Mouse (Mus musculus) lung, postnatal 0 days (tissue): Measurements from ENCODE around the gene Foxf2. TPM values are rescaled to one million over a fixed set of nuclear protein-coding genes. Genes with fewer than 3 reads are reported as not detected.

Experiments used
- ATAC-seq: fragments of 200-750 bp; cut with Nextera tagmentation; 2 replicates; pipeline ENCODE4 v1.8.0; 2017; ENCODE audit warnings: moderate library complexity
- DNase-seq: peaks from one replicate; pipeline ENCODE4 v3.0.0-alpha.2; 2016; ENCODE audit warnings: low spot score
- H3K27ac ChIP-seq: fragments of 300-500 bp; sonication (generic); 2 replicates; pipeline ENCODE4 v1.5.1; 2014; ENCODE audit warnings: antibody characterized with exemption, mild to moderate bottlenecking, low read length, mixed read lengths
- H3K27me3 ChIP-seq: fragments of 300-500 bp; sonication (generic); replicated peaks from 2 replicates; pipeline ENCODE4 v1.6.1; 2014; ENCODE audit warnings: low read length, mixed read lengths; ENCODE audit not compliant: insufficient read depth
- H3K36me3 ChIP-seq: fragments of 300-500 bp; sonication (generic); 2 replicates; pipeline ENCODE4 v1.6.1; 2014; ENCODE audit warnings: low read length, mixed read lengths; ENCODE audit not compliant: insufficient read depth
- H3K4me1 ChIP-seq: fragments of 300-500 bp; sonication (generic); 2 replicates; pipeline ENCODE4 v1.6.1; 2014; ENCODE audit warnings: antibody characterized with exemption, low read depth, low read length, mixed read lengths; ENCODE audit not compliant: insufficient read depth
- H3K4me2 ChIP-seq: fragments of 300-500 bp; sonication (generic); replicated peaks from 2 replicates; pipeline ENCODE4 v1.6.1; 2014; ENCODE audit warnings: low read depth, mild to moderate bottlenecking, low read length, moderate library complexity, mixed read lengths
- H3K4me3 ChIP-seq: fragments of 300-500 bp; sonication (generic); 2 replicates; pipeline ENCODE4 v1.5.1; 2014; ENCODE audit warnings: low read depth, low read length
- H3K9ac ChIP-seq: fragments of 300-500 bp; sonication (generic); replicated peaks from 2 replicates; pipeline ENCODE4 v1.6.1; 2014; ENCODE audit warnings: low read depth, mild to moderate bottlenecking
- H3K9me3 ChIP-seq: fragments of 300-500 bp; sonication (generic); 2 replicates; pipeline ENCODE4 v1.6.1; 2016; ENCODE audit warnings: low read length, mixed read lengths
- CTCF ChIP-seq: IDR thresholded peaks from 2 replicates; pipeline ENCODE4 v1.5.1; 2016; ENCODE audit warnings: antibody characterized with exemption, mild to moderate bottlenecking
- EP300 ChIP-seq: IDR thresholded peaks from 2 replicates; pipeline ENCODE4 v1.6.1; 2016; ENCODE audit warnings: antibody characterized with exemption, mild to moderate bottlenecking, control low read depth
- WGBS: fragments of 180-500 bp; shearing (Covaris S2); extraction: QIAGEN DNeasy Blood & Tissue Kit; methylation state at CpG from one replicate; pipeline ENCODE4 v1.1.7; 2014; 5-methylcytosine and 5-hydroxymethylcytosine counted together
- polyA plus RNA-seq: library from polyadenylated mRNA; unstranded; fragments of >200 nt; fragmentation: Nextera tagmentation; extraction: Ambion mirVana; gene quantifications from 2 replicates; pipeline ENCODE4 v1.2.1, GENCODE M21; 2015

Gene Foxf2
- polyA plus RNA-seq: 14.9 and 26.6 TPM in 2 replicates

DNA sequence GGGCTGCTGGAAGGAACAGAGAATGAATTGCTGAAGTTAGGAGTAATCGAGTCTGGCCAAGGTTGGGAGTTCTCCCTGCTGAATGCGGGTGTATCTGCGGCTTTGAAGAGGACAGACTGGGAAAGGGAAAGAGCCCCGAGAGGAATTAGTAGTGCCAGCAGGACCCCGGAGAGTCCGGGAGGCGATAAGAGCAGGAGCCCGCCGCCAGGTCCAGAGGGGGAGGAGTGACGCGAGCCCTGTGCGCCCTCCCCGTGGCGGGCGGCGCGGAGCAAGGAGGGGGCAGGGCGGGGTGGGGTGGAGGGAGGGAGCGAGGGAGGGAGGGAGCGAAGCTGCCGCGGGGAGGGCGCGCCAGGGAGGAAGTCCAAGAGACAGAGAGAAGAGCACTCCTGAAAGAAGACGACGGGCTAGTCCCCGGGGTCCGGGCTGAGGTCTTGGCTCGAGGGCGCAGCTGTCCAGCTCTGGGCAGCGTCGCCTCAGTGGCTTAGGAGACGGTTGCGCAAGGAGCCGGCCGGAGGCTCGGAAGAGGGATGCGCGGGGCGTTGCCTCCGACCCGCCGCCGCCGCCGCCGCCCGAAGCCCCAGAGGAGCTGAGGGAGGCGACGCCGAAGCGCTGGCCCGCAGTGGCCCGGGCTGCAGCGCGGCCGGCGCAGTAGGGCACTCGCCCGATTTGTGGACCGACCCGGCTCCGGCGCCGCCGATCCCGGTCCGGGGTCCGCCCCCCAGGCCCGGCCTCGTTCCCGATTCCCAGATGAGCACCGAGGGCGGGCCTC lies at the start of gene Foxf2:
Foxf2 (plus strand) TSS at position 484 of the 769 bp plus-strand sequence.
- Histone ChIP-seq H3K4me1 (peaks cover 4% of the 10 kb centered on the region), H3K36me3 (no peaks in the 10 kb centered on the region), H3K9ac (peak within 1 kb of the TSS; percentile 63), H3K9me3 (no peaks in the 10 kb centered on the region), H3K27ac (peak within 1 kb of the TSS; percentile 79), H3K4me3 (peak within 1 kb of the TSS; percentile 60), H3K4me2 (peak within 1 kb of the TSS; percentile 63), H3K27me3 (peaks cover 38% of the 10 kb centered on the region)
- under 1% methylated on average over 17 of the region's 74 CpGs for WGBS
- TF ChIP-seq CTCF: no peak
- TF ChIP-seq EP300: no peak
- DNase-seq: peak; percentile 77
- ATAC-seq: peak; percentile 77

DNA sequence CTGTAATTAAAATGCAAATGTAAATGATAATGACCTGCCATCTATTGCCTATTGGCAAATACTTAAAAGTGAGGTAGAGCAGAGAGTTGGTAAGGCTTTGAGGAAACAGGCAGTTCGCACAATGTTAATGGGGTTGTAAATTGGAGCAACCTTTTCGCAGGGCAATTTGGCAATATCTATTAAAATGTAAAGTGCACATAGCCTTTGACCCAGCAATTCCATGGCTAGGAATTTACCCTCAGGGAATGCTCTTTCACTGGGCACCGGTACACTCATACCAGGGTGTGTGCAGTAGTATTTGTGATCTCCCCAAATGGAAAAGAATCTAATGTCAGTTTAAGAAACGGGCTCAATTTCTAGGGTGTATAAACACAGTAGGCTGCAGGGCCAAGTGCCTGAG lies 48.9 kb upstream of the Foxf2 start:
- Histone ChIP-seq H3K9ac (no peak overlapping the region), H3K36me3 (no peaks in the 10 kb centered on the region), H3K4me3 (no peak overlapping the region), H3K27ac (no peak overlapping the region), H3K4me2 (no peak overlapping the region), H3K4me1 (peaks cover 4% of the 10 kb centered on the region; the same call in 1 of the 2 replicates), H3K9me3 (no peaks in the 10 kb centered on the region), H3K27me3 (no peaks in the 10 kb centered on the region)
- ATAC-seq (no peak), DNase-seq (no peak)
- 79% methylated on average over 4 of the region's 4 CpGs for WGBS
- no peak for TF ChIP-seq CTCF

DNA sequence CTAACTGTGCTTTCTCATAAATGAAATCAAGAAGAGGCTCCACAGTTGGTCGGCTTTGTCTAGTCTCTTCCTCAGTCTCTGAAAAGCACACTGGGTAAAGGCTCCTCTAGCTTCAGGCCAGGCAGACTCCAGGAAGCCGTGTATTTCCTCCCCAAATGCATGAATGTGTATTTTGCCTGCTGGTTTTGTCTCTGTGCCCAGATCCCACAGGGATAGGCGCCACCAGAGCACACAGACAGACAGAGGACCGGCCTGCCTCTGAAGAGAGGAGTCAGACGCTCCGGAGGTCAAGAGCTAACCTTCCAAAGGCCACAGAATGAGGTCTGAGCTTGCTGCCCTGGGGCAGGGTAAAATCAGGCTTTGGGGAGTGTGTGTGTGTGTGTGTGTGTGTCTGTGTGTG lies 48.0 kb upstream of the Foxf2 start:
- H3K27ac ChIP-seq: no peak overlapping the region
- WGBS: 17% methylated on average over 6 of the region's 6 CpGs
- DNase-seq: no peak

DNA sequence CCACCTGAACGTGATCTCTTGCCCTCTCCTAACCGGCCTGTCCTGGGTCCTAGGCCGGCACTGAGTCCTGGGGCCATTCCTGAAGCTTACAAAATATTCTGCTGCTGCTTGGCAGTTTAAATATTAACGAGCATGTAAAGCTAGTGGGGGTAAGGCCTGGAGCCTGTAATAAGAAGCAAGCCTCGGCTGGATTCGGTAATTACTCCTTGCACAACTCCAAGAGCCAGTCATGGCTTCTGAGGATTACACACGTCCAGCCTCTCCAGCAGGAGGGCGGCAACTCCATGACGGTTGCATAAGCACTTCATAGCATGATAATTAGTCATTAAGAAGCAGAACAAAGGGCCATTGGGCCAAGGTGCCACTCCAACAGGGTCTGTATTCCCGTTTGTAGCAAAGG lies 47.2 kb upstream of the Foxf2 start:
- Histone ChIP-seq H3K27me3 (no peaks in the 10 kb centered on the region), H3K27ac (no peak overlapping the region), H3K9me3 (no peaks in the 10 kb centered on the region), H3K4me1 (peaks cover 4% of the 10 kb centered on the region; the same call in 1 of the 2 replicates), H3K9ac (no peak overlapping the region), H3K4me3 (no peak overlapping the region), H3K36me3 (no peaks in the 10 kb centered on the region), H3K4me2 (no peak overlapping the region)
- DNase-seq (peak; percentile 92), ATAC-seq (peak; percentile 94)
- TF ChIP-seq EP300 (peak; percentile 85), CTCF (no peak)
- 40% methylated on average over 10 of the region's 10 CpGs for WGBS

More for the DNA sequence above, 48.0 kb upstream of the Foxf2 start:
- Histone ChIP-seq H3K9ac (no peak overlapping the region), H3K4me1 (peaks cover 4% of the 10 kb centered on the region; the same call in 1 of the 2 replicates), H3K9me3 (no peaks in the 10 kb centered on the region), H3K36me3 (no peaks in the 10 kb centered on the region), H3K4me2 (no peak overlapping the region), H3K4me3 (no peak overlapping the region), H3K27me3 (no peaks in the 10 kb centered on the region)
- ATAC-seq: no peak
- TF ChIP-seq EP300 (no peak), CTCF (no peak)

DNA sequence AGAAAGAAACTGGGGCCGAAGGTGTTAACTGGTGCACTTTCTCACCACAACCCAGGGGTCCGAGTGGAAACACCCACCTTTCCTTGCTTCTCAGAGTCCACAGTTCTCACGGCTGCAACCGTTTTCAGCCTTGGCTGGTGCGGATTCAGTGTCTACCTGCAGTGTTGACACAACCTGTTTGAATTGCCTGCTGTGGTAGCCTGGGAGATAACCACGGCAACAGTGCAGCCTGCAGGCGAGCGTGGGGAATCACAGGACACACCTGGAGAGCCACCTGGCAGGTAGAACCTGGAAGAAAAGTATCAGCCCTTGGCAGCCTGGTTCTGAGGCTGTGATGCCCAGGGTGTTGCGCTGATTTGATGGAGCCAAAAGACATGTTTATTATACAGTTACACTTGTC lies 45.8 kb upstream of the Foxf2 start:
- Histone ChIP-seq H3K4me2 (no peak overlapping the region), H3K4me3 (no peak overlapping the region), H3K9ac (no peak overlapping the region), H3K27ac (no peak overlapping the region), H3K9me3 (no peaks in the 10 kb centered on the region), H3K27me3 (no peaks in the 10 kb centered on the region), H3K36me3 (no peaks in the 10 kb centered on the region), H3K4me1 (peaks cover 4% of the 10 kb centered on the region; the same call in 1 of the 2 replicates)
- DNase-seq: peak; percentile 64
- TF ChIP-seq EP300 (no peak), CTCF (peak; percentile 83)
- WGBS: 42% methylated on average over 9 of the region's 9 CpGs
- peak; percentile 68 for ATAC-seq

DNA sequence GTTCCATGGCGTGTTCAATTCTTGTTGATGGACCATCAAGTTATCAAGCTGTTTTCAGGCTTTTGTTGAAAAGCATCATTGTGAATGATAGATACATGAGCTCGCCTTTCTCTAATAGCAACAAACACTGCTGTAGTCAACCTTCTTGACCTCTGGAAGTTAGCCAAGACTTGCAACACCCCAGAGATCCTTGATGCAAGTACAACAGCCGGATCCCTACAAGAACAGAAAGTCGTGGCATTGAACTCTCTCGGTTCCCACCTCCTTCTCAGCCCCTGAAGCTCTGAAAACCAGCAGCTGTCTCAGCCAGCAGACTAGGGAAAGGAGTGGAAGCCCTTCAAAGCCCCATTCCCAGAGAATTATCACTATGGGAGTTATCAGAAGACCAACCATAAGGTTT lies 38.3 kb upstream of the Foxf2 start:
- Histone ChIP-seq H3K27ac (no peak overlapping the region), H3K4me3 (no peak overlapping the region), H3K4me1 (no peaks in the 10 kb centered on the region), H3K9ac (no peak overlapping the region), H3K36me3 (no peaks in the 10 kb centered on the region), H3K9me3 (no peaks in the 10 kb centered on the region), H3K4me2 (no peak overlapping the region), H3K27me3 (no peaks in the 10 kb centered on the region)
- peak; percentile 76 for DNase-seq
- no peak for TF ChIP-seq CTCF
- TF ChIP-seq EP300: peak; percentile 24; the same call in 1 of the 2 replicates
- peak; percentile 56 for ATAC-seq
- WGBS: 44% methylated on average over 5 of the region's 5 CpGs
